Mouse (Mus musculus): ENCODE data around the gene Tst.

DNA sequence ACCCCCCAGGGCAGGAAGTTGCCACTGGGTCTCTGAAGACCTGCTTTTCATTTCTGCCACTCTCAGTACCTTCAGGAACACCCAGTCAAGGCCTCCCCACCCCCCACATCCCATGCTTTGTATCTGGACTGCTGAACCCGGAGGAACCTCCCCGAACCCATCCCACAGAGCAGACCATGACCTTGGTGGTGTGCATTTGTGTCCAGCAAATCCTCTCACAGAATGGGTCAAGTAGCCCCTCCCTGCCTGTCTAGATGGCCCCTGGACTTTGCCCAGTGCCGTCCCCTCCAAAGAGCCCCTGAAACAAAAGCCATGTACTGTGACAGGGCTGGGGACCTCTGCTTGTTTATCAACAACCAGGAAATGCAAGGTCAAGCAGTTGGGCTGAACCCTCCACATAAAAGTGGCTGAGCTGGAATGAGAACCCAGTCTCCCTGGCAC is 2.4 kb downstream of the Tst start:
- TF ChIP-seq POLR2A (IDR thresholded peaks at IDR 0.05; ENCODE audit: insufficient read depth, low read depth, low read length) = no peak
- no peak for TF ChIP-seq CTCF (IDR thresholded peaks at IDR 0.05; ENCODE audit: insufficient read depth, low read depth, low read length)
